Mouse (Mus musculus) cerebellum, adult 2 months (tissue): ENCODE data around the gene Ubtfl1.

Source experiments
- CTCF ChIP-seq: fragments of 200-500 bp; IDR thresholded peaks from 2 replicates; pipeline ENCODE4 v1.5.1; 2011; ENCODE audit warnings: low read depth, mild to moderate bottlenecking, control low read depth, low read length, moderate library complexity, borderline replicate concordance; ENCODE audit not compliant: insufficient read depth
- POLR2A ChIP-seq: fragments of 200-500 bp; IDR thresholded peaks from 2 replicates; pipeline ENCODE4 v1.6.1; 2011; ENCODE audit warnings: low read length, control low read depth, borderline replicate concordance; ENCODE audit not compliant: insufficient read depth

DNA sequence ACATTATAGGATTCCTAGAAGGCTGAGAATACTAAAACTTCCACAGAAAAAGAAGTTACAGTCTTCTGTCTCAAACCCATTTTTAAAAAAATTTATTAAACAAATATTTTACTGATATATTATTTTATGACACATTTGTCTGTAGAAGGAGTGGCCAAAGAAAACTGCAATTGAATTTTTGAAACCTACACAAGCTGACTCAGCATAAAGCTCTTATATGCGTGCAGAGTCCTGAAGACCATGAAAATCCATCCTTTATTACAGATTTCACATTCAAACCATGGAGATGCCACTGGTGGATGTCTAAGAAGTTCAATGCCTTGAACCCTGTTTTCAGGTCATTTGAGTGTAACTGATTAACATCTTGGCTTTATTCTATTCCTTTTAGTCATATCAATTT, 4.6 kb upstream of the Ubtfl1 start:
- TF ChIP-seq POLR2A = no peak
- no peak for TF ChIP-seq CTCF
